Mouse (Mus musculus) CD4-positive, CD25-positive, alpha-beta regulatory T cell, adult 4 months (primary cell): ENCODE data around the gene Plpp3. TPM values are rescaled to one million over a fixed set of nuclear protein-coding genes. Genes with fewer than 3 reads are reported as not detected.
"Not testable (repeated sequence)": the region's sequence is repeated elsewhere in the genome, so short reads cannot be mapped to it uniquely, and the experiment has no call there.

Experiments used
- ATAC-seq: one replicate; pipeline ENCODE4 v1.8.0; 2017
- polyA plus RNA-seq, 2 experiments: library from polyadenylated mRNA; unstranded; fragments of 100-300 nt; shearing (Covaris generic); gene quantifications; one replicate each; pipeline ENCODE4 v1.2.1; 2017

The Plpp3 gene
- polyA plus RNA-seq, 2 experiments from 2014 or later, result 0.24 TPM; not detected in 1

GRCm38 (mm10) chr4:105260893-105261769 is 104.0 kb downstream of the Plpp3 start:
- ATAC-seq, result no peak

- ATAC-seq, result no peak
Observed at GRCm38 (mm10) chr4:105262358-105262757, 105.2 kb downstream of the Plpp3 start.

GRCm38 (mm10) chr4:105263600-105263999 is 106.5 kb downstream of the Plpp3 start:
- no peak for ATAC-seq

GRCm38 (mm10) chr4:105265041-105265440 is 107.9 kb downstream of the Plpp3 start:
- ATAC-seq, result no peak

GRCm38 (mm10) chr4:105265678-105266077 is 108.5 kb downstream of the Plpp3 start:
- ATAC-seq, result no peak

- ATAC-seq, result no peak
Observed at GRCm38 (mm10) chr4:105268202-105268730, 111.1 kb downstream of the Plpp3 start.

- ATAC-seq, result not testable (repeated sequence)
Observed at GRCm38 (mm10) chr4:105269398-105269797, 112.3 kb downstream of the Plpp3 start.

DNA sequence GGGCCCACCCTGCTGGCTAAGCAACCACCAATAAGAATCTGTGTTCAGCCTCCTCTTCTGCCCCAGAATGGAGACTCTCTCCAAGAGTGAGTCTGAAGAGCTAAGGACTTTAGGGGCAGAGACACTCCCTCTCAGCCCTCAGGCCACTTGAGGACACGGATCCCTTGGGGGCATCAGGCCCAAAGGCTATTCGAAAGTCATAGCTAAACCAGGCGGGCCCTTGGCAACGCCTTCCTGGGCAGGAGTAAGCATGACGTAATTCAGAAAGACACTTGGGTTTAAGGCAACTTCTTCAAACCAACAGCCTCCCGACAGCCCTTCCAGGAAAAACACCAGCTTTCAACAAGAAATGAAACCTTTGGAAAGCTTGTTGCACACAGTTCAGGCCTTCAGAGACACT is 114.0 kb downstream of the Plpp3 start:
- ATAC-seq, result no peak

GRCm38 (mm10) chr4:105273034-105273433 is 115.9 kb downstream of the Plpp3 start:
- ATAC-seq, result no peak

- ATAC-seq, result no peak
Observed at GRCm38 (mm10) chr4:105273486-105273885, 116.3 kb downstream of the Plpp3 start.

DNA sequence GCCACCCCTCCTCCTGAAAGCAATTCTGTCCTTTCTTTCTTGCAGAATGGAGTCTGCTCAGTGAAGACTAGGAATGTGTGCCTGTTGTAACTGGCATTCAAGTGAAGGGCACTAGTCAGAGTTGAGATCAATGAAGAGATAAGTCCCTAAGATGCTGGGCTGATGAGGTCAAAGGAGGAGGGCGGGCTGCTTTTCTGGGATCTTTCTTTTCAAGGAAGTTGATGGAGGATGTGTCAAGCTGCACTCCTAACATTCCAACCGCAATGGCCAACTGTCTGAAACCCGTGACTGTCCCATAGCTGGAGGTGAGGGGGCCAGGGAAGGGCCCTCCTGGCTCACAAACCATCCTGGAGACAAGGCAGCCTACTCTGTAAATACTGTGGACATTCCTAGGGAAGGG is 118.5 kb downstream of the Plpp3 start:
- ATAC-seq, result no peak

GRCm38 (mm10) chr4:105276062-105276795 is 119.1 kb downstream of the Plpp3 start:
- ATAC-seq, result no peak

GRCm38 (mm10) chr4:105278161-105278560 is 121.0 kb downstream of the Plpp3 start:
- no peak for ATAC-seq

GRCm38 (mm10) chr4:105278571-105279410 is 121.6 kb downstream of the Plpp3 start:
- no peak for ATAC-seq

GRCm38 (mm10) chr4:105279806-105280205 is 122.7 kb downstream of the Plpp3 start:
- ATAC-seq, result no peak

- ATAC-seq, result no peak
Observed at GRCm38 (mm10) chr4:105281751-105282231, 124.6 kb downstream of the Plpp3 start.

Other genes with a start within 250 kb of the Plpp3 start
- gene Fyb2, start 243.9 kb upstream of the Plpp3 start, polyA plus RNA-seq, result not detected
- gene Prkaa2, start 47.5 kb upstream of the Plpp3 start, polyA plus RNA-seq, result not detected